Mouse (Mus musculus) v-Abl transformed pro-B cells (cell line): ENCODE data around the gene Zfp235.

Source experiments
- in situ Hi-C, 2 experiments: fragments of 400-800 bp; cut with MboI; formaldehyde crosslinking; loops; one replicate each; pipeline ENCODE4 v1.15.1; 2025; ENCODE audit not compliant: unreplicated experiment in 2 of 2

Gene Zfp235

GRCm38 (mm10) chr7:24133996-24134828 is at the start of gene Zfp235:
Gene Zfp235 (plus strand): TSS chr7:24134169.
- in situ Hi-C loops: loop anchor here (5.0 to 10.0 kb wide), 2 partner anchors 49 to 57 kb away; partner anchors contain the start of gene Zfp180 (in 1 of the 2)

- in situ Hi-C loops: loop anchor here (10.0 to 25.0 kb wide), 3 partner anchors 48 to 1675 kb away; partner anchors contain the start of genes Hnrnpul1 (in 1 of the 2), Zfp235 (in 1 of the 2) and Zfp94 (in 1 of the 2)
Measured at GRCm38 (mm10) chr7:24086871-24087270, 47.1 kb upstream of the Zfp235 start.

DNA sequence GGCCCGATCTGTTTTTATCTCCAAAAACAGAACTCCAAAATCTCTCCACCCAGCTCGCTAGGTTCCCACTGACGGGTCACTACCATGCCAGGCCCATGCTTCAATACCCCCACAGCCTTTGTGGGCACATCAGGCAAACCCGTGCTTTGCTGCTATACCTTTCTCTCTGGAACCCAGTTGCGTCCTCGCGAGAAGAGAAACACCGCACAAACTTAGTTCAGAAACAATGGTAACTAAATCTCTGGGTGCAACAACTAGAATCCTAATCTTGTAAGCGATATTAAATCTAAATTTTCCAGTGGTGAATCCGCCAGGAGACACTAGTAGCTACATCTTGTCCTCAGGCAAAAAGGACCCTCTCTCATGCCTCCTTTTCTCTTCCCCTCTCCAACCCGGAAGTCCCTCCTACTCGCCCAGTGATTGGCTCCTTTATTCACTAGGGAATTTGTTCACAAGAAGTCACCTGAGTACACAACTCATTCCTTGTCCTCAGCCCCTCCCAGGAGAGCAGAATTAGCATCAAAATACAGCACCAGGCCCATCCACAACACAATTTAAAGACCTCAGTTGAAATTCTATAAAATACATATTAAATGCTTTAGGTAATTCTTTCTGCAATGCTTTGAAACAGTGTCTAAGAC is 46.4 kb upstream of the Zfp235 start:
- in situ Hi-C loops: loop anchor here (10.0 to 25.0 kb wide), 3 partner anchors 47 to 1675 kb away; partner anchors contain the start of genes Hnrnpul1 (in 1 of the 2), Zfp235 (in 1 of the 2) and Zfp94 (in 1 of the 2)

GRCm38 (mm10) chr7:24104403-24104802 is 29.6 kb upstream of the Zfp235 start:
- in situ Hi-C loops: no loop called here

GRCm38 (mm10) chr7:24105144-24105703 is 28.7 kb upstream of the Zfp235 start:
- in situ Hi-C loops: no loop called here

DNA sequence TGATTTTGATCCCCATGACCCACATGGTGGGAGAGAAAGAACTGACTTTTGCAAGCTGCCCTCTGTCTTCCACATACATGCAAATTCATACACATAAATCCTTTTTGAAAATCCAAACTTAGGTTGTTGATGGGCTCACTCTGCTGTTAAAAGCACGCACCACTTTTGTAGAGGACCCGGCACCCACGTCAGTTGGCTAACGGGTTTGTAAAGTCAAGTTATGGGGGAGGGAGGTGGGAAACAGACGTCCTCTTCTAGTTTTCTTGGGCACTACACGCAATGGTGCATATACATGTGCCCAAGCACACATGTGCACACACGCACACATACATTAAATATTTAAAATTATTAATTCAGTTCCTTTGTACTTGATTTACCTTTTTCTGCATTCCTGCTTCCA is 23.1 kb upstream of the Zfp235 start:
- in situ Hi-C loops: no loop called here

DNA sequence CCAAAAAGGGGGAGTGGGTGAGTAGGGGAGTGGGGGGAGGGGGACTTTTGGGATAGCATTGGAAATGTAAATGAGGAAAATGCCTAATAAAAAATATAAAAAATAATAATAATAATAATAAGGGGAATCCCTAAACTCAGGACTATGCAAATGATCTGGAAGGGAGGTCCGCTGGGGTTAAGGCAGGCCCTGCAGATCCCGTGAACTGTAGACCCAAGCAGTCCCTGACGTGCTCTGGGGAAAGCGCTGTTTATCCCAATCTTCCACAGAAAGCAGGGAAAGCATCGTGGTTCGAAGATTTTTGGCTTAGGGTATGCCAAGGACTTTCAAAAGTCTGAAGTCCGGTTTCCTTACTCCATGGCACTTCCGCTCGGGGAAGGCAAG is 22.2 kb upstream of the Zfp235 start:
- in situ Hi-C loops: no loop called here

DNA sequence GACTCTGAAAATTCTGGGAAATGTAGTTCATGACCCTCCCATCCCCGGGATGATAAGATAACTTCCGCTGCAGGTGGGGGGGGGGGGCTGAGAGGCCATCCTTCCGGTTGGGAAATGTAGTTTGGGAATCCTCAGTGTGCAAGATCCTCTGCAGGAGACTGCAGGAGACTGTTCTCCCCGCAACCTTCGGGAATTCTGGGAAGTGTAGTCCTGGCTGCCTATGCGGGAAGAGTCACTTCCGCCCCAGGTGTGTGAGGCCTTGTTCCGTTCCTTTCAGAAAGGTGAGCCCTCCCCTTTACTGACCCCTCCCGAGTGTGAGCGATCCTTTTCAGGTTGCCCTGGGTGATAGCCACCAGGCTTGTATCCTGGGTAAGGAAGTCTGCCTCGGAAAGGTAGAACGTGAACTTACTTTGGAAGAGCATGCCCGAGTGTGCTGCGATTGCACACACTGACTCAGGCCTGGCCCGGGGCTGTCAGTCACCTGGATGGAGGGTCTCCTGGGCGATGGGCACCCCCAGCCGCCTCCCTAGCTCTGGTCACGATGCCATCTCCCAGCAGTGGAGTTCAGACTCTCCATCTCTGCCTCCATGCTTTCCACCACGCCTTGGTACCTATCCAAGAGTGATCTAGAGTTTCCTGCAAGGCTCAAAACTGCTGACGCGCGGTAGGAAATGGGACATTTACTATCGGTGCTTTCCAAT is 21.7 kb upstream of the Zfp235 start, which contains the start of gene Zfp112:
Zfp112 (plus strand) TSS at position 159 of the 701 bp plus-strand sequence.
- in situ Hi-C loops: no loop called here

DNA sequence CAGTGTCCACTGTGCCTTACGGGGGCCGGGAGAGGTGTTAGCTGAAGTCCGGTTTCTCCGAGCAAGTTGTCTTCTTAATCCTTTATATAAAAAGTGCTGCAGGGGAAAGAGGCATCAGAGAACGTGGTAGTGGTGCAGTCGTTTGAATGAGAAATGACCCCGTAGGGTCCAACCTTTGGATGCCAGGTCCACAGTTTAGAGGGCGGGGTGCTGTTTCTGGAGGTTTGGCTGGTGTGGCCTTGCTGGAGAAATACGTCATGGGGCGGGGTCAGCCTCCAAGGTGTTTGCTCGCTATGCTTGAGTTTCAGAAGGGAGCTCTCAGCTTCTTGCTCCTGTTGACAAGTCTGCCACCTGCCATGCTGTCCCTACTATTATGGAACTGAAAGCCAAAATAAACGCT is 21.0 kb upstream of the Zfp235 start:
- in situ Hi-C loops: no loop called here

GRCm38 (mm10) chr7:24116655-24117054 is 17.3 kb upstream of the Zfp235 start:
- in situ Hi-C loops: no loop called here

DNA sequence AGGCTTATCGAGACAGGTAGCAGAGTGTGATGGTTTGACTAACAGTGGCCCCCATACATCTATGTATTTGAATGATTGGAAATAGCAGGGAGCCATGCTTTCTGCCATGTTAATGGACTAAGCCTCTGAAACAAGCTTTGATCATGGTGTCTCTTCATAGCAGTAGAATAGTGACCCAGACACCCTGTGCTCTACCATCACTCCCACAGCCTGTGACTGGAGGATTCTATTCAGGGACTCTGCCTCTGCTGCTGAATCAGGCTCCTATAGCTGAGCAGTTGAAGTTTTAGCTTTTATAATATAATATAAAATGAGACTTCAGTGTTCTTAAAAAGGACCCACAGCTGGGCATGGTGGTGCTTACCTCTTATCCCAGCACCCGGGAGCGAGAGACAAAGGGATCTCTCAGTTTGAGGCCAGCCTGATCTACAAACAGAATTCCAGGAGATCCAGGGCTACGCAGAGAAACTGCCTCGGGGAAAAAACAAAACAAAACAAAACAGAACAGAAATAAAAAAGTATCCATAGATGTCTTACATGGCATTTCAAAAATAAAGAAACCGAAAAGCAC is 459 bp upstream of the Zfp235 start:
- in situ Hi-C loops: loop anchor here (5.0 to 10.0 kb wide), 2 partner anchors 49 to 56 kb away; partner anchors contain the start of gene Zfp180 (in 1 of the 2)

GRCm38 (mm10) chr7:24142566-24142965 is 8.6 kb downstream of the Zfp235 start:
- in situ Hi-C loops: no loop called here

DNA sequence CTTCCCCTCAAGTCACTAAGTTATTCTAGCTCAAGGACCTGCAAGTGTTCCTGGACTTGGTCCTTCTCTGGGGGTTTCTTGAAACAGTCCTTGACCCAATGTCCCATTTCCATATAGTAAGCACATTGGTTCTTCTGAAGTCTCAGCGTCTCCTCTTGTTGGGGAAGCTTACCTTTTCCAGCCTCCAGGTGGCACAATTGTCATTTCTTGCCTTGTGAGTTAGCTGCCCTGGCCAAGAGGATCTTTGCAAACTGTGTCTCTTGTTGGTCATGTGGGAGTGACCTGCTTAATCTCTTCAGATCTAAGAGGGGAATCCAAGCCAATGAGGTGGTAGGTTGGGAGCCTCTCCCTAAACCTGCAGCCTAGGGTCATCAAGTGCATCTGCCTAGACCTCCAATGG is 19.3 kb downstream of the Zfp235 start:
- in situ Hi-C loops: loop anchor here in 1 of 2 experiments (10.0 kb wide), 2 partner anchors 188 to 212 kb away; no protein-coding TSS in a partner anchor

DNA sequence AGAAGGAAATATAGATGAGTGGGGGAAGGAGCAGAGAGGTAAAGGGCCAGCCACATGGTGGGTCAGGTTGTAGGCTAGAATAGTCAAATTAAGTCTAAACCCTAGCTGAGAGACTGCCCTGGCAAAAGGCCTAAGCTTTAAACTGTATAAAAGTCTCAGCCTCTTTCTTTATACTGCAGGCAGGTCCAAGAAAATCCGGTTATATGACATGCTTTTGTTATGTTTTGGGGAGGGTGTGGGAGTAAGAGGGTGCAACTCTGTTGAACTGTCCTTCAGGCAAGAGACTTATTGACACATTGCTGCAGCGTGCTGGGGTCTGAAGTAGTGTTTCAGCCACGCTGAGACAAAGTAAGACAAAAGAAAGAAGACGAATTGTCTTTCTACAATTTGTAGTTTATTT is 38.2 kb downstream of the Zfp235 start:
- in situ Hi-C loops: no loop called here

GRCm38 (mm10) chr7:24174618-24175336 is 40.8 kb downstream of the Zfp235 start, which contains the start of gene Zfp114:
Gene Zfp114 (plus strand): TSS chr7:24175060.
- in situ Hi-C loops: no loop called here

DNA sequence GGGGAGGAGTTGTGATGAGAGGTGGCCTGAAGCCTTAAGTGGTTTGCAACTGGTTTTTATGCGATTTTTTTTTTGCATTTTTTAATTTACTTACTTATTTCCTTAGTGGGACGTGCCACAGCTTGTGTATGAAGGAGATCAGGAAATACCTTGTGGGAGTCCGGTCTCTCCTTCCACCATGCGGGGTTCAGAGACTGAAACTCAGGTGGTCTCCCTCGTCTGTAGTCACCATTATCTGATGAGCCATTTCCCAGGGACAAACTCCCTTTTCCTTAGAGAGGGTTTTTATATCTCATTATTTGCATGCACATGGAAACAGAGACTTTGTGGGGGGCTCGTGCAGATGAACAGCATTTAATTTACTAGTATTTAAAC is 41.4 kb downstream of the Zfp235 start:
- in situ Hi-C loops: no loop called here

- in situ Hi-C loops: no loop called here
Measured at GRCm38 (mm10) chr7:24187611-24188010, 53.6 kb downstream of the Zfp235 start.

DNA sequence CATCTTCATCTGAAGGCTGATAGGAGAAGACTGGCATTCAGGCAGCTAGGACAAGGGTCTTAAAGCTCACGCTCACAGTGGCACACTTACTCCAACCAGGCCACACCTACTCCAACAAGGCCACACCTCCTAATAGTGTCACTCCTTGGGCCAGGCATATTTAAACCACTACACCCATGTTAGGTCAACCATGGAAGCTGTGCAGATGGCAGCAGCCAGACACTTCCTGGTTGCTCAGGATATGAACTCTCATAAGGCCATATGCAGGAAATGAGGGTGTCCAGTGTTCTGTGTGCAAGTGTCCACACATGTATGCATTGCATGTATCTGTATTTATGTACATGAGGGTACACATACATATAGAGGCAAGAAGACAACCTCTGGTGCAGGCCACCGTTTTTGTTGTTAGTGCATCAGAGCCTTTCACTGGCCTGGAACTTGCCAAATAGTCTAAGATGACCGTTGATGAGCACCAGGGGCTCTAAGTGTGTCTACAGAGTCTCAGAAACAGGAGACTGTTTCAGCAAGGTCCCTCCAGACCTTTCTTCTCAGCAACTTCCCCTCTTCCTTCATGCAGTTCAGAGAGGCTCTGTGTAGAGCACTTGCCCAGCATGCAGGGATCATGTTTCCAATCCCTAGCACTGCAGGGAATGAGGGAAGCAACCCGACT is 55.1 kb downstream of the Zfp235 start:
- in situ Hi-C loops: no loop called here

- in situ Hi-C loops: no loop called here
Measured at GRCm38 (mm10) chr7:24189571-24189944, 55.6 kb downstream of the Zfp235 start.
